Mouse (Mus musculus): Measurements from ENCODE around the gene Ferd3l.

- TF ChIP-seq POLR2A (IDR thresholded peaks at IDR 0.05; ENCODE audit: insufficient read depth, low read depth, low read length): no peak
- TF ChIP-seq CTCF (IDR thresholded peaks at IDR 0.05): no peak
These were observed 34.0 kb downstream of the Ferd3l start for GRCm38 (mm10) chr12:33962118-33962772.
